Mouse (Mus musculus): ENCODE data around the gene Rps13.

The Rps13 gene

GRCm38 (mm10) chr7:116290559-116290958, 43.4 kb downstream of the Rps13 start:
- DNase-seq = no peak

GRCm38 (mm10) chr7:116288996-116289395, 45.0 kb downstream of the Rps13 start:
- DNase-seq = no peak

- no peak for DNase-seq
These were observed 46.0 kb downstream of the Rps13 start for GRCm38 (mm10) chr7:116287959-116288358.

- no peak for DNase-seq
These were observed 47.2 kb downstream of the Rps13 start for GRCm38 (mm10) chr7:116286611-116287355.

- no peak for DNase-seq
These were observed 47.8 kb downstream of the Rps13 start for GRCm38 (mm10) chr7:116286173-116286572.

- no peak for DNase-seq
These were observed 48.8 kb downstream of the Rps13 start for GRCm38 (mm10) chr7:116285216-116285615.

- DNase-seq = no peak
These were observed 51.2 kb downstream of the Rps13 start for GRCm38 (mm10) chr7:116282755-116283154.
